Comparison of ENCODE assay signal across 28 mouse cellular contexts in genomic region chr4:59892731-59893130, GRCm38 (mm10). TPM values are rescaled to one million over a fixed set of nuclear protein-coding genes. Genes with fewer than 3 reads are reported as not detected.
DNase-seq lines count a peak whose midpoint lies in the region; ATAC-seq lines count a peak whose summit lies in the region.
"Had no signal": no experiment of that assay in that cellular context is flagged by ENCODE, and none has a peak within 500 bp of the region (broad histone marks: within the 10 kb centered on the region; RNA-seq: fewer than 3 reads in every experiment).

No protein-coding gene starts in this region.

- peak overlapping the region; percentile 20 for H3K4me3 ChIP-seq in megakaryocyte, embryonic 14.5 days (replicated peaks)
- H3K4me3 ChIP-seq: embryonic facial prominence, embryonic 13.5 days; forebrain, embryonic 13.5 days; forebrain, embryonic 15.5 days had no signal

- no peaks in the 10 kb centered on the region for H3K9me3 ChIP-seq in megakaryocyte, embryonic 14.5 days
- H3K9me3 ChIP-seq: embryonic facial prominence, embryonic 13.5 days; forebrain, embryonic 13.5 days; forebrain, embryonic 15.5 days; G1E had no signal

- H3K27me3 ChIP-seq in megakaryocyte, embryonic 14.5 days (replicated peaks), result no peaks in the 10 kb centered on the region
- H3K27me3 ChIP-seq: CH12.LX; embryonic facial prominence, embryonic 13.5 days; forebrain, embryonic 13.5 days; forebrain, embryonic 15.5 days had no signal

- peaks cover 100% of the 10 kb centered on the region for H3K4me1 ChIP-seq in megakaryocyte, embryonic 14.5 days
- H3K4me1 ChIP-seq: forebrain, embryonic 15.5 days had no signal

- H3K36me3 ChIP-seq in megakaryocyte, embryonic 14.5 days (replicated peaks; ENCODE audit: low read length), result peaks cover 97% of the 10 kb centered on the region
- H3K36me3 ChIP-seq: forebrain, embryonic 15.5 days had no signal

- peak; percentile 58; the same call in 1 of the 2 replicates for ATAC-seq in frontal cortex, adult (ENCODE audit: low TSS enrichment)
- ATAC-seq in megakaryocyte, adult 5-6 weeks (ENCODE audit: poor library complexity, severe bottlenecking), result no peak
- no peak for ATAC-seq in megakaryocyte progenitor cell, adult 5-6 weeks (replicated peaks; ENCODE audit: poor library complexity)
- ATAC-seq: CD4-positive, CD25-positive, alpha-beta regulatory T cell, adult 4 months; forebrain, postnatal 0 days had no signal

- no peak for DNase-seq in frontal cortex, postnatal 14 days (ENCODE audit: low spot score in 2 of 2)
- peak; percentile 61 for DNase-seq in NIH3T3 (ENCODE audit: low read depth)
- no peak for DNase-seq in gastrocnemius, adult 18-20 months (ENCODE audit: low spot score)
- DNase-seq: adrenal gland, adult 2 months; adrenal gland, postnatal 10 days; adrenal gland, postnatal 25 days; B cell, adult 2 months; cerebellum, adult 11-12 months; cerebellum, adult 2 months; cerebellum, adult 9-10 months; cerebellum, postnatal 10 days; cerebellum, postnatal 25 days; forebrain, postnatal 0 days had no signal

RNA-seq across cellular contexts. Expression of gene Slc46a2, which starts 22.1 kb away (rescaled TPM):
- polyA plus RNA-seq in megakaryocyte, embryonic 14.5 days (2012; ENCODE audit: insufficient read depth, low replicate concordance), result not detected in 2 replicates
- total RNA-seq in megakaryocyte, adult 5-6 weeks (2015), result not detected in 2 replicates
- not detected in 2 replicates for total RNA-seq in megakaryocyte, adult 5-6 weeks (2017)
- not detected for total RNA-seq in gastrocnemius, adult 18-20 months (2021)
- total RNA-seq in megakaryocyte progenitor cell, adult 5-6 weeks (2015), result not detected in 2 replicates
- not detected in 2 replicates for total RNA-seq in megakaryocyte progenitor cell, adult 5-6 weeks (2017)
- total RNA-seq: adrenal gland, adult 2 months; adrenal gland, postnatal 10 days; adrenal gland, postnatal 25 days; adrenal gland, postnatal 4 days; CH12.LX; forebrain, postnatal 0 days had no signal
- polyA plus RNA-seq: adrenal gland, adult 2 months; cerebellum, adult 2 months; cortical plate, adult 2 months; embryonic facial prominence, embryonic 11.5 days; forebrain, embryonic 11.5 days; forebrain, embryonic 13.5 days; frontal cortex, adult 2 months; G1E had no signal
